Mouse (Mus musculus) heart, adult 11 months (tissue): ENCODE measurements at regions not wholly inside any gene's neighbourhood (a gene's known extent, or its start where the extent isn't known, plus 50 kb on each side); places are given as distances from the start of the nearest gene placed in this dataset.

ENCODE experiments used
- DNase-seq: peaks from one replicate; pipeline ENCODE4 v3.0.0; 2022

GRCm38 (mm10) chr3:136993473-136993872 is 323.5 kb downstream of the Ppp3ca start:
- DNase-seq, result no peak

- no peak for DNase-seq
Measured at GRCm38 (mm10) chr3:136994361-136995083, 324.6 kb downstream of the Ppp3ca start.

- no peak for DNase-seq
Measured at GRCm38 (mm10) chr3:136995611-136996335, 325.8 kb downstream of the Ppp3ca start.

GRCm38 (mm10) chr3:136996381-136996895 is 326.5 kb downstream of the Ppp3ca start:
- no peak for DNase-seq

GRCm38 (mm10) chr3:137011551-137011950 is 329.3 kb upstream of the Emcn start:
- DNase-seq, result no peak

- DNase-seq, result no peak
Measured at GRCm38 (mm10) chr3:137014686-137015085, 326.2 kb upstream of the Emcn start.

- no peak for DNase-seq
Measured at GRCm38 (mm10) chr3:137015199-137015598, 325.7 kb upstream of the Emcn start.

- no peak for DNase-seq
Measured at GRCm38 (mm10) chr3:137019971-137020634, 320.8 kb upstream of the Emcn start.

- no peak for DNase-seq
Measured at GRCm38 (mm10) chr3:137029546-137029945, 311.3 kb upstream of the Emcn start.

GRCm38 (mm10) chr3:137032802-137033201 is 308.1 kb upstream of the Emcn start:
- DNase-seq, result no peak

GRCm38 (mm10) chr3:137039638-137040037 is 301.2 kb upstream of the Emcn start:
- DNase-seq, result no peak

- peak; percentile 59 for DNase-seq
Measured at GRCm38 (mm10) chr3:137056544-137057224, 284.2 kb upstream of the Emcn start.

GRCm38 (mm10) chr3:137057225-137057910 is 283.5 kb upstream of the Emcn start:
- peak; percentile 77 for DNase-seq

GRCm38 (mm10) chr3:137057911-137058260 is 283.0 kb upstream of the Emcn start:
- DNase-seq, result peak; percentile 61

- peak; percentile 7 for DNase-seq
Measured at GRCm38 (mm10) chr3:137062067-137062466, 278.8 kb upstream of the Emcn start.

- DNase-seq, result no peak
Measured at GRCm38 (mm10) chr3:137067336-137067735, 273.5 kb upstream of the Emcn start.

GRCm38 (mm10) chr3:137069334-137069733 is 271.5 kb upstream of the Emcn start:
- DNase-seq, result no peak

GRCm38 (mm10) chr3:137077718-137078599 is 262.9 kb upstream of the Emcn start:
- DNase-seq, result no peak

GRCm38 (mm10) chr3:137078600-137078975 is 262.3 kb upstream of the Emcn start:
- DNase-seq, result no peak

- no peak for DNase-seq
Measured at GRCm38 (mm10) chr3:137086896-137087295, 254.0 kb upstream of the Emcn start.

- DNase-seq, result no peak
Measured at GRCm38 (mm10) chr3:137100627-137101404, 240.1 kb upstream of the Emcn start.
